Mouse (Mus musculus) embryo, embryonic 11.5 days (tissue): ENCODE measurements at regions not wholly inside any gene's neighbourhood (a gene's known extent, or its start where the extent isn't known, plus 50 kb on each side); places are given as distances from the start of the nearest gene placed in this dataset.

Experiments used
- DNase-seq: peaks from one replicate; pipeline ENCODE4 v3.0.0-alpha.2; 2012; ENCODE audit warnings: low read depth, low spot score

- no peak for DNase-seq
Observed at GRCm38 (mm10) chr3:21961746-21962145, 114.7 kb upstream of the Tbl1xr1 start.

DNA sequence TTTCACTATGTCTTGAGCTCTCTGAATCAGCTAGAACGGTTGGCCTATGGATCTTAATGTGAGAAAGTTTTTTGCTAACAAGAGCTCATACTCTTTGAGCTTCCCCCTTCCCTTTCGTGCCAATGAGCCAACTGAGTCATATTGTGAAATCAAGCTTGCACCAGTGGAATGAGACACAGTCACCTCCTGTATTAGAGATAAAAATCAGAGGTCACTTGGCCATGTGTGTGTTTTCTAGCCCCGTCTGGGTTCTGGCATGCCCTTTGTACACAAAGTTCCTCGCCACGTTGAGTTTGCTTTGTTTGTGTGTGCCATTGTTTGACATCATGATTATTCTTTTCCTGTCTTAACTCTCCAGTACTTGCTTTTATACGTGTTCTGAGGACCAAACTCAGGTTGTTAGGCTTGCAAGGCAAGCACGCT lies 114.1 kb upstream of the Tbl1xr1 start:
- DNase-seq = no peak

- no peak for DNase-seq
Observed at GRCm38 (mm10) chr3:21962921-21963732, 113.3 kb upstream of the Tbl1xr1 start.

DNA sequence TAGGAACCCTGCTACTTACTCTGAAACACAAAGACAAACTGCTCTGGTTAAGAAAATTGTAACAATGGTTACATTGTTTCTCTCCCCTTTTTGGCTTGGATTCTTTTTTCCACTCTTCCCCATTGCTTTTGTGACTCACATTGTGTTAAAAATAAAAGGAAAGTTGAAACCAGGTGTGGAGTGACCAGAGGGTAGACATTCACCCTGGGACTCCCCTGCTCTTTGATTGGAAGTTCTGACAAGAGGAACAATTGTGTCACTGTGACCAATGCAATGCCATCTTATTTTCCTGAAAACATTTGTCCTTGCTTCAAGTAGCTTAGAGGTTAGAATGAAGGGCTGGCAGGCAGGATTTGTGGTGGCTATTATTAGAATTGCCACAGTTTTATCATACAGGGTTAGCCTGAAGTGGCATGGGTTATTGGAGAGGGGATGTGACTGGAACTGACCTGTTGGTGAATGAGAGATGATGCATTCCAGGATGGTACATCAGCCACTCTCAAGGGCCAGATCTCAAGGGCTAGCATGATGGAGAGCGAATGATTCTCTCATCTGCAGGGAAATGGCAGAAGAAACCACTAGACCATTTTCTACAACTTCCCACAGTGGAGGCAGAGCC lies 112.6 kb upstream of the Tbl1xr1 start:
- no peak for DNase-seq

DNA sequence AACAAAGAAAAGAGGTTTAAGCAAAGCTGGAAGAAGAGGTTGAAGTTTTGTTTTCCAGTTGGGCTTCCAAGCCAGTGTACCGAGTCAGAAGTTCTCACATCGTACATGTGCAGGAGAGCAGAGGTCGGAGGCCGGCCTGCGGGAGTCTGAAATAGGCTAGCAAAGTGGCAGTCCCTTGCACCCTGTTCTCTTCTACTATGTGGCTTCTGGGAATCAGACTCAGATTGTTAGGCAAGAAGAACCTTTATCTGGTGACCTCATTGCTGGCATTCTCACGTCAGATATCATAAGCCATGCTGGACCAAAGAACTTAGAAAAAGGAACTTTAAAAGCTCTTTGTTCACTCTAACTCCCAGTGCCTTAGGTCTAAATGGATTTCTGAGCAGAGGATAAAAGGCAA lies 112.0 kb upstream of the Tbl1xr1 start:
- DNase-seq = no peak

DNA sequence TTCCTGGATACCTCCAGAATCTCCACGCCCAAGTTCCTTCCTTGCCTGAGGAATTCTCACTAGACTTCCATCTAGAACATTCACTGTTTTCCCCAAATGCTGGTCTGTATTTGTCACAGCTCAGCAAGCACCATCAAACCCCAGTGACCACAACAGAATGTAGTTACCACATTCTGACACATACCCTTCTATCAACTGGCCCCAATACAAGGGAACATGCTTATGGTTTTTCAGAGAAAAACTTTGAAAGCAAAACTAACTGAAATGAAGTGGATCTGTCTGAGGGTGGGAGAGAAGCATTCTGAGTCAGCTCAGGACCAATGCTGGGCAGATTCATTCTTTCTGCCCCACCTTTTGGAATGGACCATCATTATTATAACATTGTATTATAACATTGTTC lies 110.9 kb upstream of the Tbl1xr1 start:
- DNase-seq = no peak

GRCm38 (mm10) chr3:21971731-21972130 lies 104.7 kb upstream of the Tbl1xr1 start:
- DNase-seq = no peak

DNA sequence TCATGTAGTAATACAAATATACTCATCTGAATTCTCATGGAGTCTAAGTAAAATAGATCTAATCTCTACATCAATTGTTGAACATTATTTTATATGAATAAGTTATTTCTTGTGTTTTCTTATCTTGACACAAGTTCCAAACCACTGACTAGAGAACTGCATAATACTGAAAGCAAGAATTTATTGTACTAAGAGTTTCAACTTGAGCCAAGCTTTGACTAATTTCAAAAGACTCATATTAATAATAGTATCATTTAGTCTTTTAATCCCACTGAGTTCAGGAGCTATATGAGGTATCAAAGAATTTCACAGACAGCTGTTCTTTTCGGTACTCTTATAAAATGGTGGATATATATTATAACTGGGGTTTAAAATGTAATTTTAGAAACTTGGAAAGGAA lies 103.3 kb upstream of the Tbl1xr1 start:
- DNase-seq = no peak

DNA sequence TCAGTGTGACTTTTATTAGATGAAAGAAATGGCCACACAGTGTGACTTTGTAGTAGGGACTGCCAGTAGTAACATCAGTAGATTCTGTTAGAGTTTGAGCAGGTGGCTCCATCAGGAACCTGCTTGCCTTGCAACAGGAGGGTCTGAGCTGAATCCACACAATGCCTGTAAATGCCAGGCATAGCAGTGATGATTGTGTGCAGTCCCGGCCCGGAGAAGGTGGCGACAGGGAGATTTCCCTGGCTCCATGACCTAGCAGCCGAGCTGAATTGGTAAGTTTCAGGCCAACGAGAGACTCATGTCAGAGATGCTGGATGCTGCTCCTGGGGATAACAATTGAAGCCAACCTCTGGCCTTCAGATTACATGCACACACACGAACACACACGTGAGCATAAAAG lies 102.8 kb upstream of the Tbl1xr1 start:
- no peak for DNase-seq

DNA sequence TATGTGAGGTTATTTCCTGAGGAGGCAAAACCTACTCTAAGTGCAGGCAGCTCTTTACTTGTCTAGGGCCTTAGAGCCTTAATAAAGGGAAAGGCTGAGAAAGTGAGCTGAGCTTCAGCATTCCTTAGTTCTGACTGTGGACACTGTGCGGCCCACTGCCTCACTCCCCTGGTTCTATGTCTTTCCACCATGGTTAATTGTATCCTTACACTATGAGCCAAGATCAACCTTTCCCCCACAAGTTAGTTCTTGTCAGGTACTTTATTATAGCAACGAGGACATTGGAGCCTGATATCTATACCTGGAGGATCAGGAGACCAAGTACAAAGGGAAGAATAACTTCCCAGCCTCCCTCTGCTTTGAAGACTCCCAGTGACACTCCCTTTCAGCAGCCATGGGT lies 101.7 kb upstream of the Tbl1xr1 start:
- DNase-seq = no peak

- DNase-seq = no peak
Observed at GRCm38 (mm10) chr3:21977775-21978174, 98.7 kb upstream of the Tbl1xr1 start.

- no peak for DNase-seq
Observed at GRCm38 (mm10) chr3:21982991-21983390, 93.5 kb upstream of the Tbl1xr1 start.

DNA sequence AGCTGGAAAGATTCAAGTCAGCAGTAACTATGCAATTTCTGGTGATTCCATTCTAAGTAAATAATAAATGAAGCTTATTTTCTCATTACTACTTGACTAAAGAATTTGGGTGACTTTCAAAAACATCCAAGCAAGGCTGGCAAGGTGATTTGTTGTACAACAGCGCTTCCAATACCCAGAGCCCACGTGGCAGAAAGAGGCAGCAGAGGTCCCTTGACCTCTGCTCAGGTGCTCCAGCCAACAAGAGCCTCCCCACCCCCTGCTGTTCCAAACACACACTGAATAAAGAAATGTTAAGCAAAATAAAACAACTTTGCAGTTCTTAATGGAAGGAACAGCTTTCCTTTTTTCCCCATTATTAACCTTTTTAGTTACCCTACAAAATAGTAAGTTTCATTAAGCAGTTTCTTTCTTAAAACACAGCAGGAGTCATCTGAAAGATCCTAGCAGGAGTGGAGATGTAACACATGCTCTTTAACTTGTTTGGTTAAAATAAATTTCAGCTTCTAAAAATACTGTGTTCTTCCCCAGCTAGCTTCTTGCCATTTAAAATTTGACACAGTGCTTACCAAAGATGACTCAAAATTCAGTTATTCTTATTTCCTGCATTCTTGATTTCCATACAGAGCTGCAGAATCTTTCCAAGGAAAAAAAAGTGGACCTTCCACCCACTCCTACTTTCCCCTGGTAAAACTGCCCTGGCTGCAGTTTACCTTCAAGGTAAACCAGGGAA lies 92.3 kb upstream of the Tbl1xr1 start:
- no peak for DNase-seq

- DNase-seq = no peak
Observed at GRCm38 (mm10) chr3:21984807-21985206, 91.6 kb upstream of the Tbl1xr1 start.

GRCm38 (mm10) chr3:21986164-21986892 lies 90.1 kb upstream of the Tbl1xr1 start:
- no peak for DNase-seq

GRCm38 (mm10) chr3:21986893-21987250 lies 89.6 kb upstream of the Tbl1xr1 start:
- DNase-seq = no peak

- no peak for DNase-seq
Observed at GRCm38 (mm10) chr3:21987455-21988009, 88.9 kb upstream of the Tbl1xr1 start.

- DNase-seq = no peak
Observed at GRCm38 (mm10) chr3:21988010-21988531, 88.4 kb upstream of the Tbl1xr1 start.

DNA sequence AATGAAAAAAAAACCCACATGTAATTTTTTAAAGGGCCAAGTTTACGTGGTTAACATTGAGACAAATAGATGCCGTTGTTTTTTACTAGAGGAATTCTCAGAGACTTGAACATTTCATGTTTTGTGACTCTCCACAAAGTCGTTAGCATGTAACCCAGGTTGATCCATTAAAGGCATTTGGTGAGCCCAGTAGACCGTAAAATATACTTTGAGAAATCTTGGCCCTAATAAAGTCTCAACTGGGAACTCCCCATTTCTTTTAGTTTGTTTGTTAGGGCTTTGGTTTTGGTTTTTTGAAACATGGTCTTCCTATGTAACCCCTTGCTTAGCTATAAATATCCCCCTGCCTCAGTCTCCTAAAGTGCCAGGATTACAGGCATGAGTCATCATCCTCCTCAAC lies 85.9 kb upstream of the Tbl1xr1 start:
- DNase-seq = no peak

DNA sequence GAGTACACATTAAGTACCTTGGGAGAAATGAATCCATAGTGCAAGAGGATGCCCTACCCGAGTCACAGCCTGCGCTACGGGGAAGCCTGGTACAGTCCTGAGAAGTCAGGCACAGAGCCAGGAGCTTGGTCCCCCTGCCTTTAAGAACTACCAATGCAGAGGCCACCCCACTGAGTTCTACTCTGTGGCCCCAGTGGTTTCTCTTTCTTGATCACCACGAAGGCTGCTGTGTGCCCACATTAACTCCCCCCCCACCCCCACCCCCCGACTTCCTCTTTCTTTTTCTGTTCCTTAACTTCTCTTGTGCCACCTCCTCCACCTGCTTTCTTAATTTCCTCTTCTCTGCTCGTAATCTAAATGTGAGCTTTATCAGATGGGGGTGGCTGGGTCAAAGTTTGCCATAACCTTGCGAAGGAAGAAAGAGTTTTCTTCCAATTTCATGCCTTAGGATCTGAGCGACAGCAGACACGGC lies 84.7 kb upstream of the Tbl1xr1 start:
- DNase-seq = no peak

GRCm38 (mm10) chr3:21992203-21992602 lies 84.2 kb upstream of the Tbl1xr1 start:
- DNase-seq = no peak
